Mouse (Mus musculus) left cerebral cortex, postnatal 14 days (tissue): Measurements from ENCODE around the gene Cd86. TPM values are rescaled to one million over a fixed set of nuclear protein-coding genes. Genes with fewer than 3 reads are reported as not detected.

ENCODE experiments used
- DNase-seq, 2 experiments: peaks; one replicate each; pipeline ENCODE4 v3.0.0; 2021 to 2022; ENCODE audit warnings: low spot score in 2 of 2, mixed read lengths in 1 of 2
- intact Hi-C: fragments of 180-260 bp; cut with DNase I; formaldehyde crosslinking; loops from one replicate; pipeline ENCODE4 v1.15.1; 2025
- long read RNA-seq, 2 experiments: library from polyadenylated mRNA; stranded (forward); transcript quantifications; one replicate each; pipeline ENCODE4 v2.0.0; 2021
- total RNA-seq, 2 experiments: library from RNA; stranded (reverse); gene quantifications; 2 replicates each; pipeline ENCODE4 v1.2.3; 2021

Cd86 gene
- 1 to 10 TPM; 1.4 to 1.8 TPM for total RNA-seq
- long read RNA-seq, experiment 1, partial matches to known transcripts: 0 of 3 reads
- long read RNA-seq, experiment 1, other reads (novel, unspliced or antisense): 0 of 3 reads
- long read RNA-seq, experiment 2, partial matches to known transcripts: 0 of 1 reads
- long read RNA-seq, experiment 2, other reads (novel, unspliced or antisense): 1 of 1 reads

DNA sequence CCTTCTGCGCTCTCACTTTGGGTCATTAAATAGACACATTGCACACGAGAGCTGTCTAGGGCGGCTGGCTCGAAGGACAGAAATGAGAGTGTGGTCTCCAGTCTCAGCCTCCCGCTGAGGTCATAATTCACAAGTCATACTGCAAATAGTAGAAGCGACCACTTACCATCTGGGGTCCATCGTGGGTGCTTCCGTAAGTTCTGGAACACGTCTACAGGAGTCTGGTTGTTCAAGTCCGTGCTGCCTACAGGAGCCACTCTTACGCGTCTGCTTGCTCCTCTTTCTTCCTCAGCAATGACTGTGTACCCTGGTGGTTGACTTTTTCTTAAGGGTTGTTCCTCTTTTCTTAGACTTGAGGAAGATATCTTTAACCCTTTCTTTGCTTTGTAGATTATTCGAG, at the start of gene Cd86:
Cd86 (minus strand) TSS at position 300 of the 400 bp plus-strand sequence.
- no peak for DNase-seq
- intact Hi-C loops: no loop called here

- intact Hi-C loops: no loop called here
- no peak for DNase-seq
Measured at GRCm38 (mm10) chr16:36711760-36712159, 45.9 kb upstream of the Cd86 start.

DNA sequence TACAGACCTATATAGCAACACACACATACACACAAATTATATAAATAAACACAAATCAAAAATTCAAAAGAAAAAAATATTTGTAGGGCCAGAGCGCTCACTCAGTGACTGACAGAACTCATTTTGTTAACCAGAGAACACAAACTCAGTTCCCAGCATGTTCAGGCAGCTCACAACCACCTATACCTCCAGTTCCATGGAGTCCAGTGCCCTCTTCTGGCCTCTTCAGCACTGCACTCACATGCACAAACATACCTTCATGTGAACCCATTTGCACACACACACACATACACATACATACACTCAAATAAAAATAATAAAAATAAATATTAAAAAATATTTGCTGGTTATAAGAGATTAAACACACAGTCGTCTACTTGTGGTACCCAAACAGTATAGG, 44.9 kb upstream of the Cd86 start:
- DNase-seq: no peak
- intact Hi-C loops: no loop called here

DNA sequence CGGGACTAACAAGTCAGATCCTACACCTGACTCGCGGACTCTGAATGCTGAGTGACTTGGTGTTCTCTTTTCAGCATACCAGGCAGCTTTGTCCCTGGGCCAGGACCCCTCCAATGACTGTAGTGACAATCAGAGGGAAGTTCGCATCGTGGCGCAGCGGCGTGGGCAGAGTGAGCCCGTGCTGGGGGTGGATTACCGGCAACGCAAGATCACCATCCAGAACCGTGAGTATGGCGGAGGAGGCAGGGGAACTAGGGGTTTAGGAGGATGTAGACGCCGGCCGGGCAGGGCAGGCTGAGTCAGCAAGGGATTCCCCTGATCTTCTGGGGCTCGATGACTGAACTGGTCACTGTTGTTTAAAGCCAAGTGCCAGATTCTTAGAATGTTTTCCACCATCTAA, 43.5 kb upstream of the Cd86 start:
- intact Hi-C loops: no loop called here

DNA sequence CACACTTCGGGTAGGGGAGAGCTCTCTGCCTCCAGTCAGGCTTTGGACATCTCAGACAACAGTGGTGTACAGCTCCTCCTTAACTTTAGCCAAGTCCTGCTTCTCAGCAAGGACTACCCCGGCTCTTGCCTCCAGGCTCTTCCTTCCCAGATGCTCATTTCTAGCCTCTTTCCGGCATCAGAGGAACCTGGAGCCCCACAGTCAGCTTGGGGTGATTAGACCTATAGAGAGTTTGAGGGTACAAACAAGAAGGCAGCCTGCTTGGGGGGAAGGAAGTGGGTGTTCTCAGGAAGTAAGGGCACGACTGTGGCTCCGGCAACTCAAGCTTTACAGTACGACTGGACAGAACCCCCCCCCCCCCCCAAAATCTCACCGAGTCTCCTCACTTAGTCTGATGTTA, 42.9 kb upstream of the Cd86 start:
- DNase-seq: no peak
- intact Hi-C loops: no loop called here

More for the DNA sequence above, 43.5 kb upstream of the Cd86 start:
- DNase-seq: no peak

DNA sequence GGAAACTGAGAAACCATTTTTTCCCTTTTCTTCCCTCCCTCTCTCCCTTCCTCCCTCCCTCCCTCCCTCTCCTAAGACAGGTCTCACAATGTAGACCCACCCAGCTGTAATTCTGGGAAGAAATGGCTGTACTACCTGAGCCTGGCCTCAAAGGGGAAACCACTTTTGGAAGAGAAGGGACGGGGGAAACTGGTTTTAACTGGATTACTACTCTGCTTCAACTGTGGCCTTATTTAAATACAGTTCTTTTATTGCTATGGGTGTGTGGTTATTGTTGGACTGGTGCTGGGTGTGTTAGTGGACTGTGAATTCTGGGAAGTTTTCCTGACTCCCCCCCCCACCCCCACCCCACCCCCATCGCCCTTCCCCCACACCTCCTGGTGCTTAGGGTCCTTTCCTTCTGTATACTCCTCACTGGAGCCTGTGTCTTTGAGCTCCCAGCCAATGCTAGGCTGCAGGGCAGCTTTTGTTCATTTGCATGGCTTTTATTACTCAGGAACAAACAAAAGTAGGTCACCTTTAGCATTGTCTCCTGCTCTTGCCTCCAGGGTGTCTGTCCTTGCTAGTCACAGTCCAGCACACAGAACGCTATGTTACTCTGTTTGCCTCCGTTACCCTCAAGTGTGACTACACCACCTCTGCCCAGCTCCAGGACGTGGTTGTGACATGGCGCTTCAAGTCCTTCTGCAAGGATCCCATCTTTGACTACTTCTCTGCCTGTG, 42.0 kb upstream of the Cd86 start:
- intact Hi-C loops: no loop called here
- DNase-seq: no peak

DNA sequence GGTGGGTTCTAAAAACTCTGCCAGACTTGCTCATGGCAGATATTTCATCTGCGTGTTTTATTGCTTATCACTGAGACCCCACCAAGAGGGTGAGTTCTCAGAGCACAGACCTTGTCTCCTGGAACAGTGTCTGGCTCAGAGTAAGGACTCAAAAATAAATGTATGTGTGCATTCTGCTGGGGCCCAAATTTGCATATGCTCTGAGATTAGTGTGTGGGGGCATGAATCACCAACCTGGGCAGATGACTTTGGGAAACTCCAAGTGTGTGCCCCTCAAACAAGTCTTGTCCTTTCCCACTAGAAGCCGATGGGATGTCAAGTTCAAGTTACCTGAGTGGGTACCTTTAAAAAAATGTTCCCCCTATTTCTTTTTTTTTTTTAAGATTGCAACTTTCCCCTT, 34.6 kb upstream of the Cd86 start:
- DNase-seq: no peak
- intact Hi-C loops: no loop called here

DNA sequence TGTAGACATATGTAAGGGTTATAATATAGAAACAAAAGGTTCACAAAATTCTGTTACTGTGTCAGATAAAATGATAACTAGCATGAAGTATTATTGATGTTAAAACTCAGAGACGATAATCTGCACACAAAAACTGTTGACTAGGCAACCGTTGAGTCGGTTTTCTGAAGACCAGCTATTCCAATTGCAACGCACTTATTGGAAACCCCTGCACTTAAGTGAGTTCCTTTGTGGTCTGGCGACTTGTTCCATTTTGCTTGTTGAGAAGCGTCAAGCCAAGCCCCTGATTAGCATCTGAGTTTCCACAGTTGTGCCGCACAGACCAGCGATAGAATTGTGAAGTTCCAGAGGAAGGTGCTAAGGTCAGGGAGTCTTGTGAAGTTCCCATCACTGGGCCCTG, 31.4 kb upstream of the Cd86 start:
- intact Hi-C loops: no loop called here
- no peak for DNase-seq

GRCm38 (mm10) chr16:36694798-36695290, 29.0 kb upstream of the Cd86 start:
- intact Hi-C loops: no loop called here
- no peak for DNase-seq

- intact Hi-C loops: no loop called here
Measured at GRCm38 (mm10) chr16:36693818-36694413, 28.0 kb upstream of the Cd86 start, which contains the start of gene Ildr1. Ildr1 (plus strand) TSS chr16:36693978.

DNA sequence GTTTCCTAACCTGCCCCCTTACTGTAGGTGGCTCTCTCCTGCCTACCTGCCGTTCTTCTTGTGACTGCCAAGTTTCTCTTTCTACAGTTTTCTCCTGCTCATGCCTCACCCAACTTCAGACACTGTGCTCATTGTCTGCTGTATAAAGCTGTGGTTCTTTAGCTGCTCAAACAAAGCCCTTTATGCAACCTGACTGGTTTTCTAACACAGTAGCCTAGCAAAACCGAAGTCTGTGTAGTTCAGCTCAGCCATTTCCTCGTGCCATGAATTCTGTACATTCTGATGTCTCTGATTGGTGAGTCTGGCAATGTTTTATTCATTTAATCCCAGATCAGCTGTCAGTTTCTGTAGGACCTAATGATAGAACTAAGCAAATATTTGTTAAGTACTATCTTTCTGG, 25.6 kb upstream of the Cd86 start:
- intact Hi-C loops: no loop called here
- DNase-seq: no peak

More at GRCm38 (mm10) chr16:36693818-36694413, 28.0 kb upstream of the Cd86 start, which contains the start of gene Ildr1:
- DNase-seq: no peak

GRCm38 (mm10) chr16:36688076-36688475, 22.2 kb upstream of the Cd86 start:
- intact Hi-C loops: no loop called here
- DNase-seq: no peak

- no peak for DNase-seq
- intact Hi-C loops: no loop called here
Measured at GRCm38 (mm10) chr16:36684325-36684918, 18.5 kb upstream of the Cd86 start.

DNA sequence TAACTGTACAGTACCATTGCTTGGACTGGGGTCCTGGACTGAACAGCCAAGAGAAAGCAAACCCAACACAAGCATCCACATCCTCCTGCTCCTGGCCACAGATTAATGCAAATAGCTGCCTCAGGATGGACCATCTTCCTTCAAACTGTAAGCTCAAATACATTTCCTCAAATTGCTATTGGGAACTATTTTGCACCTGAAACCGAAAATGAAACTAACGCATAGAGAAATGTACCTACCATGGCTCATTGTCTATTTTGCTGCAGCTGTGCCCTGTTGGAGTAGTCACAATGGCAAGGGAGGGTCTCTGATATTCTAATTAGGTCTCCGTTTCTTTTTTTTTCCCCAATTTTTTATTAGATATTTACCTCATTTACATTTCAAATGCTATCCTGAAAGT, 15.9 kb upstream of the Cd86 start:
- DNase-seq: no peak
- intact Hi-C loops: no loop called here

- no peak for DNase-seq
- intact Hi-C loops: no loop called here
Measured at GRCm38 (mm10) chr16:36675902-36676301, 10.0 kb upstream of the Cd86 start.

GRCm38 (mm10) chr16:36675304-36675703, 9.4 kb upstream of the Cd86 start:
- intact Hi-C loops: no loop called here
- DNase-seq: no peak

DNA sequence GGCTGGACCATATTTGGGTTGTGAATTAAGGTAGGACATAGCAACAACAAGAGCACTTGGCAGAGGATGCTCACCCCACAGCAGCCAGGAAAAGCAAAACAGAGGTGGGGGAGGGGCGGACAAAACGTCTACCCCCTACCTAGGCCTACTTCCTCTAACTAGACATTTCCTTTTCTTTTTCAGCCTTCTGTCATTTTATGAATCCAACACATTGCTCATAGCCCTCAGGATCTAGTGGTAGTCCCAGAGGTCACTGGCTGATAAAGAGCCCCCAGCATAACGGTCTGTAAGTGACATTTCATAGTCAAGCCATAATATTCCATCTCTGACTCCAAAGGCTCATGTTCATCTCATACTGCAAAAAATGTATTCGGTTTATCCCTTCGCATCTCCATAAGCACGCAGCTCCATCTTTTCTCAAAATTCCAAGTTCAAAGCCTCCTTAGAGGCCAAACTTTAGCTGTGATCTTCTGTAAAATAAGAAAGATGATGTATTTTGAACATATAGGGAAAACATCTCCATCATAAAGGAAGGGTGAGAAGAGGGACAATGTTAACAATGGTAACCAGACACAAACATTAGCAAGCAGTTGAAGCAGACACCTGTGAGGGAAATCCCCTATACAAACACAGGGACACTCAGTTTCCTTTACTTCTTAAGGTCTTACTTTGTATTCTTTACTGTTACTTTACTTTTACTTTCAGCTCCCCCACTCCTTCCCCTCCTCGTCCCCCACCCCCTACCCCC, 8.8 kb upstream of the Cd86 start:
- intact Hi-C loops: no loop called here
- DNase-seq: no peak

DNA sequence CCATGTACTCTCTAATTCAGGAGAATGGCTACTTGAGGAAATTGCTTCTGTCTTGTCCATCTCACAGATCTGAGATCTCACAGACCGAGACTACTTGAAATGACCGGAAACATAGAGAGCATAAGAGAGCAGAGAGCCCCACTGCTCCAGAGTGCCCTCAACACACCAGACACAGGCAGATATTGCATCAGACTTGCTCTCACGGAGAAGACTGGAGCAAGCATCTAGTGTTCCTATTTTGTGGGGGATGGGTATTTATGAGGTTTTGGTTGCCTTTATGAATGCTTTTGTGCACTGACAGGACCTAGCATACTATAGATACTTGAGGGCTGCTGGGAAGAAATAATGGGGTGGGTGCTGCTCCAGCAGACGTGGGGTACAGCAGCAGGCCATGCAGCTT, 7.3 kb upstream of the Cd86 start:
- intact Hi-C loops: no loop called here
- no peak for DNase-seq

GRCm38 (mm10) chr16:36670590-36670989, 4.7 kb upstream of the Cd86 start:
- DNase-seq: no peak
- intact Hi-C loops: no loop called here
